Mouse (Mus musculus) lung, postnatal 0 days (tissue): Measurements from ENCODE around the gene Ddx27. TPM values are rescaled to one million over a fixed set of nuclear protein-coding genes. Genes with fewer than 3 reads are reported as not detected.

Experiments
- ATAC-seq: fragments of 200-750 bp; cut with Nextera tagmentation; 2 replicates; pipeline ENCODE4 v1.8.0; 2017; ENCODE audit warnings: moderate library complexity
- DNase-seq: peaks from one replicate; pipeline ENCODE4 v3.0.0-alpha.2; 2016; ENCODE audit warnings: low spot score
- H3K27ac ChIP-seq: fragments of 300-500 bp; sonication (generic); 2 replicates; pipeline ENCODE4 v1.5.1; 2014; ENCODE audit warnings: antibody characterized with exemption, mild to moderate bottlenecking, low read length, mixed read lengths
- H3K27me3 ChIP-seq: fragments of 300-500 bp; sonication (generic); replicated peaks from 2 replicates; pipeline ENCODE4 v1.6.1; 2014; ENCODE audit warnings: low read length, mixed read lengths; ENCODE audit not compliant: insufficient read depth
- H3K36me3 ChIP-seq: fragments of 300-500 bp; sonication (generic); 2 replicates; pipeline ENCODE4 v1.6.1; 2014; ENCODE audit warnings: low read length, mixed read lengths; ENCODE audit not compliant: insufficient read depth
- H3K4me1 ChIP-seq: fragments of 300-500 bp; sonication (generic); 2 replicates; pipeline ENCODE4 v1.6.1; 2014; ENCODE audit warnings: antibody characterized with exemption, low read depth, low read length, mixed read lengths; ENCODE audit not compliant: insufficient read depth
- H3K4me2 ChIP-seq: fragments of 300-500 bp; sonication (generic); replicated peaks from 2 replicates; pipeline ENCODE4 v1.6.1; 2014; ENCODE audit warnings: low read depth, mild to moderate bottlenecking, low read length, moderate library complexity, mixed read lengths
- H3K4me3 ChIP-seq: fragments of 300-500 bp; sonication (generic); 2 replicates; pipeline ENCODE4 v1.5.1; 2014; ENCODE audit warnings: low read depth, low read length
- H3K9ac ChIP-seq: fragments of 300-500 bp; sonication (generic); replicated peaks from 2 replicates; pipeline ENCODE4 v1.6.1; 2014; ENCODE audit warnings: low read depth, mild to moderate bottlenecking
- H3K9me3 ChIP-seq: fragments of 300-500 bp; sonication (generic); 2 replicates; pipeline ENCODE4 v1.6.1; 2016; ENCODE audit warnings: low read length, mixed read lengths
- CTCF ChIP-seq: IDR thresholded peaks from 2 replicates; pipeline ENCODE4 v1.5.1; 2016; ENCODE audit warnings: antibody characterized with exemption, mild to moderate bottlenecking
- EP300 ChIP-seq: IDR thresholded peaks from 2 replicates; pipeline ENCODE4 v1.6.1; 2016; ENCODE audit warnings: antibody characterized with exemption, mild to moderate bottlenecking, control low read depth
- WGBS: fragments of 180-500 bp; shearing (Covaris S2); extraction: QIAGEN DNeasy Blood & Tissue Kit; methylation state at CpG from one replicate; pipeline ENCODE4 v1.1.7; 2014; 5-methylcytosine and 5-hydroxymethylcytosine counted together
- polyA plus RNA-seq: library from polyadenylated mRNA; unstranded; fragments of >200 nt; fragmentation: Nextera tagmentation; extraction: Ambion mirVana; gene quantifications from 2 replicates; pipeline ENCODE4 v1.2.1, GENCODE M21; 2015

The Ddx27 gene
- polyA plus RNA-seq, 1 experiment from 2014 or later = 21.9 TPM

DNA sequence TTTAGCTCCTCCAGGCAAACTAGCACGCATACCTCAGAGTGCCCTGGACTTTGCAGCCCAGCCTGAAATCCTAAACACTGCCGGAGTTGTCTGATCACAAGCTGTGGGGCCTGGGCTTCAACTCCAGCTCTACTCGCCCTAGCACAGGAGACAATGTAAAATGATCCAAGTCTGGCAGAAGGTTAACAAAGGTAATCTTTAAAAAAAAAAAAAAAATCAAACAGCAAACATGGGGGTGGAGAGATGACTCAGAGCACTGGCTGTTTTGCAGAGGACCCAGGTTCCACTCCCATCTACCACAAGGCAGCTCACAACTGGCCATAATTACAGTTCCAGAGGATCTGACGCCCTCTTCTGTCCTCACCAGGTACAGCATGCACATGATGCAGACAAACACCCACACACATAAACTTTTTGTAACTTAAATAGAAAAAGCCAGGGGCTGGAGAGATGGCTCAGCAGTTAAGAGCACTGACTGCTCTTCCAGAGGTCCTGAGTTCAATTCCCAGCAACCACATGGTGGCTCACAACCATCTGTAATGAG is 31.6 kb upstream of the Ddx27 start:
- Histone ChIP-seq H3K36me3 (no peaks in the 10 kb centered on the region), H3K9me3 (no peaks in the 10 kb centered on the region), H3K4me3 (no peak overlapping the region), H3K9ac (no peak overlapping the region), H3K4me1 (no peaks in the 10 kb centered on the region), H3K27me3 (no peaks in the 10 kb centered on the region), H3K4me2 (no peak overlapping the region), H3K27ac (no peak overlapping the region)
- TF ChIP-seq CTCF (peak; percentile 25; the same call in 1 of the 2 replicates), EP300 (no peak)
- DNase-seq (no peak), ATAC-seq (no peak)
- 71% methylated on average over 4 of the region's 4 CpGs for WGBS

GRCm38 (mm10) chr2:166990861-166991260 is 24.1 kb upstream of the Ddx27 start:
- Histone ChIP-seq H3K9me3 (no peaks in the 10 kb centered on the region), H3K27me3 (no peaks in the 10 kb centered on the region), H3K9ac (no peak overlapping the region), H3K4me2 (no peak overlapping the region), H3K4me1 (peaks cover 14% of the 10 kb centered on the region; the same call in 1 of the 2 replicates), H3K27ac (0 out of 2 replicates have a peak overlapping the region, but pooled peaks have one; percentile 5), H3K36me3 (no peaks in the 10 kb centered on the region), H3K4me3 (no peak overlapping the region)
- DNase-seq = no peak
- TF ChIP-seq CTCF = peak; percentile 35; the same call in 1 of the 2 replicates
- no peak for TF ChIP-seq EP300
- no peak for ATAC-seq
- WGBS = 61% methylated on average over 7 of the region's 7 CpGs

GRCm38 (mm10) chr2:166991945-166992344 is 23.0 kb upstream of the Ddx27 start:
- peak; percentile 76 for DNase-seq
- Histone ChIP-seq H3K4me1 (peaks cover 14% of the 10 kb centered on the region; the same call in 1 of the 2 replicates), H3K9ac (no peak overlapping the region; the same call in 1 of the 2 replicates), H3K9me3 (no peaks in the 10 kb centered on the region), H3K4me3 (no peak overlapping the region), H3K36me3 (no peaks in the 10 kb centered on the region), H3K4me2 (no peak overlapping the region), H3K27ac (no peak overlapping the region), H3K27me3 (no peaks in the 10 kb centered on the region)
- TF ChIP-seq CTCF (no peak), EP300 (no peak)
- ATAC-seq = no peak

DNA sequence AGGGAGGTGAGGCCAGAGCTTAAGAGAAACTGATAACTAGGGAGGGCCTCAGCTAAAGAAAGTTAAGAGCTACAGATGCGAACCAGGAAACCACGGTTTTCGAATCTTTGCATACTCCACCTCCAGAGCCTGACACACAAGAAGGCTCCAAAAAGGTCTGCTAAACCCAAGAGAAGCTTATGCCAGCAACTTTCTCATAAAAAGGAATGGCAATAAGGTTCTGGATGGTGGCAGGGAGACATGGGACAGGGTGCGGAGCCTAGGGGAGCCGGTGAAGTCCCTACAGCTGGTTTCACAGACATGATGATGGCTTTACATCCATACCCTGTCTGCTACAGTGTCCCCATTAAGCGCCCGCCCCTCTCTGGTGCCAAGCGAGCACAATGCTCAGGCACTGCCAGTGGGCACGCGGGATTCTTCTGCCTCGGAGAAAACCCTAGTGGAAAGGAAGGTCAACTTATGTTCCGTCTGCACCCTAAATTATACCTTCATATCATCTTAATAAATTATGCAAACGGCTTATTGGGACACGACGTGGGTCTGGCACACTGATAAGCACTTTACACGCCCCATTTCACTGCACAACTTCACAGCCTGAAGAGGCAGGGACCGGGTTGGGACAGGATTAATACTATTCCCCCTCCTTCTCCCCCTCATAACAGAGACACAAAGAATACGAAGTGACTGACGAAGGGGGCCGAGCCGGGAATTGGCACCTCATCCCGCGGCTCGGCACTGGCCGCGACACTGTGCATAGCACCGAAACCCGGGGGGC is 19.8 kb upstream of the Ddx27 start:
- peak overlapping the region; percentile 99 for H3K9ac ChIP-seq
- DNase-seq = peak; percentile 68
- no peaks in the 10 kb centered on the region for H3K27me3 ChIP-seq
- 1% methylated on average over 26 of the region's 28 CpGs for WGBS
- H3K4me2 ChIP-seq = peak overlapping the region; percentile 85
- peak overlapping the region; percentile 98 for H3K4me3 ChIP-seq
- H3K27ac ChIP-seq = peak overlapping the region; percentile 98
- no peak; the same call in 1 of the 2 replicates for ATAC-seq
- peaks cover 14% of the 10 kb centered on the region; the same call in 1 of the 2 replicates for H3K4me1 ChIP-seq
- no peak for TF ChIP-seq CTCF
- no peak for TF ChIP-seq EP300
- H3K36me3 ChIP-seq = no peaks in the 10 kb centered on the region
- H3K9me3 ChIP-seq = no peaks in the 10 kb centered on the region

DNA sequence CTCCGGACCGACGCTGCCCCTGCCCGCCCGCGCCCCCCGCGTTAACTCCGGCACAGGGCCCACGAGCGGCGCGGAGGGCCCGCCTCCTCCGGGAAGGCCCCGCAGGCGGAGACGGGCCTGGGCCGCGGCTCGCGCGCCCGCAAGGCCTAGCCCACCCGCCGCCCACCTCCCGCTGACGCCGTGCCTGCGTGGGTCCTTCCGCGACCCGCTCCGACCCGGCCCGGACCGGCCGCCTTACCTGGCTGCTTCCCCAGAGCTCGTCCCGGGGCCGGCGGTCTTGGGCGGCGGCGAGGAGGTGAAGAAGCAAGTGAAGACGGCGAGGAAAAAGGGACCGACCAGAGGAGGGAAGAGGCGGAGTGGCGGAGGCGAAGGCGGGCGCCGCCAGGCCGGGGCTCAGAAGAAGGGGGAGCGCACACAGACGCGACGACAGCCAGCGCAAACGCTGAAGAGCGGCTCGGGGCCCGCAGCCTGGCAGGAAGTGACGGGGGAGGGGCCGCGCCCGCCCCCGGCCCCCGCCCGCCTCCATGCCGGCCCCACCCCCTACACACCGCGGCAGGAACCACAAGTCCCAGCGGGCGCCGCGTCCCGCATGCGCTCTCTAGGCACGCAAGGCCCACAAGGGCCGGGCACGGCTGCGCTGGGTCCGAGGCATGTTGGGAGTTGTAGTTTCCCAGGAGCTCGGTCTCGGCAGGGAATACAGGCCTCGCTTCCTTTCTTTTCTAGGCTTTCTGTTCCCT is 19.0 kb upstream of the Ddx27 start, which contains the start of gene Stau1:
TSS of gene Stau1 (minus strand) at position 504 of the 737 bp plus-strand sequence.
- Histone ChIP-seq H3K9ac (peak within 1 kb of the TSS; percentile 99), H3K36me3 (no peaks in the 10 kb centered on the region), H3K9me3 (no peaks in the 10 kb centered on the region), H3K27ac (peak within 1 kb of the TSS; percentile 98), H3K4me2 (peak within 1 kb of the TSS; percentile 85), H3K4me3 (peak within 1 kb of the TSS; percentile 98), H3K4me1 (peaks cover 14% of the 10 kb centered on the region; the same call in 1 of the 2 replicates), H3K27me3 (no peaks in the 10 kb centered on the region)
- TF ChIP-seq EP300 (no peak), CTCF (no peak)
- under 1% methylated on average over 63 of the region's 88 CpGs for WGBS
- ATAC-seq (peak; percentile 99), DNase-seq (peak; percentile 98)

GRCm38 (mm10) chr2:166996533-166996894 is 18.5 kb upstream of the Ddx27 start:
- H3K9ac ChIP-seq = peak overlapping the region; percentile 24; the same call in 1 of the 2 replicates
- peak overlapping the region; percentile 98 for H3K4me3 ChIP-seq
- WGBS = 33% methylated on average over 8 of the region's 8 CpGs
- ATAC-seq = no peak
- no peaks in the 10 kb centered on the region for H3K9me3 ChIP-seq
- H3K36me3 ChIP-seq = no peaks in the 10 kb centered on the region
- peak overlapping the region; percentile 98 for H3K27ac ChIP-seq
- H3K4me1 ChIP-seq = peaks cover 12% of the 10 kb centered on the region; the same call in 1 of the 2 replicates
- no peak for DNase-seq
- H3K27me3 ChIP-seq = no peaks in the 10 kb centered on the region
- peak overlapping the region; percentile 46 for H3K4me2 ChIP-seq
- TF ChIP-seq CTCF = no peak
- no peak for TF ChIP-seq EP300
